Mouse (Mus musculus) layer of hippocampus, postnatal 14 days (tissue): ENCODE results near the gene Ndufa8. TPM values are rescaled to one million over a fixed set of nuclear protein-coding genes. Genes with fewer than 3 reads are reported as not detected.

Experiments used
- DNase-seq, 2 experiments: peaks; one replicate each; pipeline ENCODE4 v3.0.0; 2021 to 2022; ENCODE audit warnings: low spot score in 2 of 2, mixed read lengths in 1 of 2
- total RNA-seq, 2 experiments: library from RNA; stranded (reverse); gene quantifications; 2 replicates each; pipeline ENCODE4 v1.2.3; 2021

Gene Ndufa8
- total RNA-seq, 2 experiments from 2014 or later: 186 to 192 TPM

- no peak for DNase-seq
Observed at GRCm38 (mm10) chr2:36049567-36049954, 355 bp upstream of the Ndufa8 start.

- DNase-seq: no peak
Observed at GRCm38 (mm10) chr2:36048164-36048563, 1.0 kb downstream of the Ndufa8 start.

GRCm38 (mm10) chr2:36040872-36041271, 8.3 kb downstream of the Ndufa8 start:
- DNase-seq: no peak

GRCm38 (mm10) chr2:36039297-36039985, 9.8 kb downstream of the Ndufa8 start:
- no peak for DNase-seq

GRCm38 (mm10) chr2:36035413-36036081, 13.7 kb downstream of the Ndufa8 start:
- no peak for DNase-seq

- no peak for DNase-seq
Observed at GRCm38 (mm10) chr2:36034898-36035297, 14.3 kb downstream of the Ndufa8 start.

GRCm38 (mm10) chr2:36033966-36034365, 15.2 kb downstream of the Ndufa8 start:
- no peak for DNase-seq

GRCm38 (mm10) chr2:36032884-36033283, 16.3 kb downstream of the Ndufa8 start:
- no peak for DNase-seq

- no peak for DNase-seq
Observed at GRCm38 (mm10) chr2:36023291-36023690, 25.9 kb downstream of the Ndufa8 start.

GRCm38 (mm10) chr2:36021385-36022159, 27.6 kb downstream of the Ndufa8 start:
- peak; percentile 82 to 87 for DNase-seq

- no peak for DNase-seq
Observed at GRCm38 (mm10) chr2:36013010-36013409, 36.2 kb downstream of the Ndufa8 start.

GRCm38 (mm10) chr2:36011331-36011825, 37.8 kb downstream of the Ndufa8 start:
- DNase-seq: peak; percentile 47 to 49

GRCm38 (mm10) chr2:36010579-36010978, 38.6 kb downstream of the Ndufa8 start:
- DNase-seq: no peak

- peak; percentile 68 to 71 for DNase-seq
Observed at GRCm38 (mm10) chr2:36009386-36009785, 39.8 kb downstream of the Ndufa8 start.

GRCm38 (mm10) chr2:36008071-36008470, 41.1 kb downstream of the Ndufa8 start:
- DNase-seq: peak; percentile 46 to 65

GRCm38 (mm10) chr2:36002188-36002587, 47.0 kb downstream of the Ndufa8 start:
- DNase-seq: no peak

GRCm38 (mm10) chr2:36000390-36000789, 48.8 kb downstream of the Ndufa8 start:
- no peak for DNase-seq

- no peak for DNase-seq
Observed at GRCm38 (mm10) chr2:35999212-35999611, 50.0 kb downstream of the Ndufa8 start.

GRCm38 (mm10) chr2:35998416-35998815, 50.8 kb downstream of the Ndufa8 start:
- no peak for DNase-seq

- DNase-seq: no peak
Observed at GRCm38 (mm10) chr2:35996753-35997152, 52.5 kb downstream of the Ndufa8 start.

- no peak for DNase-seq
Observed at GRCm38 (mm10) chr2:35994303-35994702, 54.9 kb downstream of the Ndufa8 start.

- no peak for DNase-seq
Observed at GRCm38 (mm10) chr2:35993481-35993880, 55.7 kb downstream of the Ndufa8 start.
